Mouse (Mus musculus) hindbrain, postnatal 0 days (tissue): ENCODE data around the gene Ccrl2. TPM values are rescaled to one million over a fixed set of nuclear protein-coding genes. Genes with fewer than 3 reads are reported as not detected.

Experiments used
- ATAC-seq: fragments of 200-750 bp; cut with Nextera tagmentation; 2 replicates; pipeline ENCODE4 v1.8.0; 2017; ENCODE audit warnings: mild to moderate bottlenecking, moderate TSS enrichment, moderate library complexity
- DNase-seq: peaks from one replicate; pipeline ENCODE4 v3.0.0-alpha.2; 2015; ENCODE audit warnings: low spot score
- H3K27ac ChIP-seq: fragments of 300-500 bp; sonication (generic); 2 replicates; pipeline ENCODE4 v1.5.1; 2014; ENCODE audit warnings: mild to moderate bottlenecking
- H3K27me3 ChIP-seq: fragments of 300-500 bp; sonication (generic); 2 replicates; pipeline ENCODE4 v1.6.1; 2014; ENCODE audit warnings: low read length, mixed read lengths; ENCODE audit not compliant: insufficient read depth
- H3K36me3 ChIP-seq: fragments of 300-500 bp; sonication (generic); 2 replicates; pipeline ENCODE4 v1.6.1; 2014; ENCODE audit warnings: low read length, mixed read lengths; ENCODE audit not compliant: insufficient read depth
- H3K4me1 ChIP-seq: fragments of 300-500 bp; sonication (generic); 2 replicates; pipeline ENCODE4 v1.6.1; 2014; ENCODE audit warnings: antibody characterized with exemption, low read length, mixed read lengths; ENCODE audit not compliant: insufficient read depth
- H3K4me2 ChIP-seq: fragments of 300-500 bp; sonication (generic); 2 replicates; pipeline ENCODE4 v1.6.1; 2014; ENCODE audit warnings: low read depth, mild to moderate bottlenecking, low read length, moderate library complexity, mixed read lengths
- H3K4me3 ChIP-seq: fragments of 300-500 bp; sonication (generic); 2 replicates; pipeline ENCODE4 v1.5.1; 2014; ENCODE audit warnings: low read length
- H3K9ac ChIP-seq: fragments of 300-500 bp; sonication (generic); replicated peaks from 2 replicates; pipeline ENCODE4 v1.6.1; 2014; ENCODE audit warnings: mild to moderate bottlenecking, low read length, moderate library complexity, mixed read lengths
- H3K9me3 ChIP-seq: fragments of 300-500 bp; sonication (generic); 2 replicates; pipeline ENCODE4 v1.6.1; 2016; ENCODE audit warnings: low read length, mixed read lengths
- CTCF ChIP-seq: IDR thresholded peaks from 2 replicates; pipeline ENCODE4 v1.5.1; 2016; ENCODE audit warnings: antibody characterized with exemption, control low read depth, low read depth
- WGBS: fragments of 180-500 bp; shearing (Covaris S2); extraction: QIAGEN DNeasy Blood & Tissue Kit; methylation state at CpG from one replicate; pipeline ENCODE4 v1.1.7; 2014; 5-methylcytosine and 5-hydroxymethylcytosine counted together
- polyA plus RNA-seq: library from polyadenylated mRNA; unstranded; fragments of >200 nt; fragmentation: Nextera tagmentation; extraction: Ambion mirVana; gene quantifications from 2 replicates; pipeline ENCODE4 v1.2.1, GENCODE M21; 2015
- total RNA-seq: library from RNA; depleted of rRNA; stranded (reverse); fragments of >200 nt; gene quantifications from 2 replicates; pipeline ENCODE4 v1.2.3, GENCODE M21; 2014

Ccrl2 gene
- total and polyA plus RNA-seq, 2 experiments from 2014 or later, result 0.91 to 1.5 TPM

GRCm38 (mm10) chr9:111094626-111095025, 37.3 kb upstream of the Ccrl2 start:
- Histone ChIP-seq H3K9ac (no peak overlapping the region), H3K4me2 (no peak overlapping the region), H3K4me1 (no peaks in the 10 kb centered on the region), H3K9me3 (no peaks in the 10 kb centered on the region), H3K4me3 (no peak overlapping the region), H3K36me3 (no peaks in the 10 kb centered on the region), H3K27me3 (no peaks in the 10 kb centered on the region), H3K27ac (no peak overlapping the region)
- DNase-seq (no peak), ATAC-seq (no peak)
- WGBS, result 82% methylated on average over 5 of the region's 5 CpGs
- TF ChIP-seq CTCF, result no peak

GRCm38 (mm10) chr9:111093094-111093493, 35.8 kb upstream of the Ccrl2 start:
- H3K4me1 ChIP-seq, result 0 out of 2 replicates have a peak, but pooled peaks cover 3% of the 10 kb centered on the region
- ATAC-seq (0 out of 2 replicates have a peak, but pooled peaks have one; percentile 40), DNase-seq (peak; percentile 78)
- no peak overlapping the region for H3K4me3 ChIP-seq
- no peaks in the 10 kb centered on the region for H3K9me3 ChIP-seq
- H3K27me3 ChIP-seq, result no peaks in the 10 kb centered on the region
- no peak overlapping the region for H3K4me2 ChIP-seq
- TF ChIP-seq CTCF, result peak; percentile 92
- 34% methylated on average over 5 of the region's 5 CpGs for WGBS
- H3K9ac ChIP-seq, result no peak overlapping the region
- H3K27ac ChIP-seq, result no peak overlapping the region
- H3K36me3 ChIP-seq, result no peaks in the 10 kb centered on the region

GRCm38 (mm10) chr9:111092657-111093056, 35.3 kb upstream of the Ccrl2 start:
- 51% methylated on average over 9 of the region's 9 CpGs for WGBS
- Histone ChIP-seq H3K27me3 (no peaks in the 10 kb centered on the region), H3K4me3 (no peak overlapping the region), H3K4me1 (0 out of 2 replicates have a peak, but pooled peaks cover 3% of the 10 kb centered on the region), H3K27ac (no peak overlapping the region), H3K36me3 (no peaks in the 10 kb centered on the region), H3K9ac (no peak overlapping the region), H3K9me3 (no peaks in the 10 kb centered on the region), H3K4me2 (no peak overlapping the region)
- no peak for TF ChIP-seq CTCF
- DNase-seq (peak; percentile 62), ATAC-seq (no peak)

GRCm38 (mm10) chr9:111088886-111089285, 31.6 kb upstream of the Ccrl2 start:
- Histone ChIP-seq H3K9ac (no peak overlapping the region), H3K27ac (no peak overlapping the region), H3K9me3 (no peaks in the 10 kb centered on the region), H3K4me1 (0 out of 2 replicates have a peak, but pooled peaks cover 3% of the 10 kb centered on the region), H3K4me3 (no peak overlapping the region), H3K27me3 (no peaks in the 10 kb centered on the region), H3K36me3 (no peaks in the 10 kb centered on the region), H3K4me2 (no peak overlapping the region)
- peak; percentile 60 for DNase-seq
- TF ChIP-seq CTCF, result no peak
- 26% methylated on average over 7 of the region's 7 CpGs for WGBS
- ATAC-seq, result no peak

- Histone ChIP-seq H3K9ac (no peak overlapping the region), H3K9me3 (no peaks in the 10 kb centered on the region), H3K27ac (no peak overlapping the region), H3K27me3 (no peaks in the 10 kb centered on the region), H3K4me2 (no peak overlapping the region), H3K4me1 (0 out of 2 replicates have a peak, but pooled peaks cover 3% of the 10 kb centered on the region), H3K4me3 (no peak overlapping the region), H3K36me3 (no peaks in the 10 kb centered on the region)
- no peak for DNase-seq
- WGBS, result 9% methylated on average over 5 of the region's 5 CpGs
- TF ChIP-seq CTCF, result no peak
- ATAC-seq, result no peak
These were observed 30.6 kb upstream of the Ccrl2 start for GRCm38 (mm10) chr9:111087960-111088359.

- Histone ChIP-seq H3K4me3 (no peak overlapping the region), H3K4me2 (no peak overlapping the region), H3K4me1 (0 out of 2 replicates have a peak, but pooled peaks cover 3% of the 10 kb centered on the region), H3K36me3 (no peaks in the 10 kb centered on the region), H3K9me3 (no peaks in the 10 kb centered on the region), H3K27ac (no peak overlapping the region), H3K27me3 (no peaks in the 10 kb centered on the region), H3K9ac (no peak overlapping the region)
- no peak for DNase-seq
- whole genome bisulfite sequencing, result 35% methylated on average over 3 of the region's 3 CpGs
- ATAC-seq, result no peak
- TF ChIP-seq CTCF, result no peak
These were observed 29.8 kb upstream of the Ccrl2 start for GRCm38 (mm10) chr9:111086995-111087606.

- WGBS, result 65% methylated on average over 6 of the region's 6 CpGs
- H3K4me1 ChIP-seq, result 0 out of 2 replicates have a peak, but pooled peaks cover 3% of the 10 kb centered on the region
- no peaks in the 10 kb centered on the region for H3K9me3 ChIP-seq
- TF ChIP-seq CTCF, result no peak
- H3K4me3 ChIP-seq, result no peak overlapping the region
- H3K4me2 ChIP-seq, result no peak overlapping the region
- ATAC-seq (no peak), DNase-seq (no peak)
- H3K36me3 ChIP-seq, result no peaks in the 10 kb centered on the region
- H3K27me3 ChIP-seq, result no peaks in the 10 kb centered on the region
- no peak overlapping the region for H3K9ac ChIP-seq
- H3K27ac ChIP-seq, result no peak overlapping the region
These were observed 28.8 kb upstream of the Ccrl2 start for GRCm38 (mm10) chr9:111086137-111086536.
